Comparison of ENCODE assay signal across 24 mouse cellular contexts in genomic region chr9:77990278-77990677, GRCm38 (mm10).
DNase-seq lines count a peak whose midpoint lies in the region; ATAC-seq and TF ChIP-seq lines count a peak whose summit lies in the region.
"Had no signal": no experiment of that assay in that cellular context is flagged by ENCODE, and none has a peak within 500 bp of the region (broad histone marks: within the 10 kb centered on the region; RNA-seq: fewer than 3 reads in every experiment).

No protein-coding gene starts in this region.

- ATAC-seq in embryonic facial prominence, embryonic 14.5 days (ENCODE audit: low read depth) = no peak
- ATAC-seq: forebrain, embryonic 14.5 days; forebrain, postnatal 0 days; intestine, postnatal 0 days had no signal

- H3K27ac ChIP-seq in embryonic facial prominence, embryonic 14.5 days (replicated peaks; ENCODE audit: low read depth, low read length) = no peak overlapping the region
- no peak overlapping the region for H3K27ac ChIP-seq in embryonic facial prominence, embryonic 10.5 days (replicated peaks)
- peak overlapping the region; percentile 42; the same call in 1 of the 2 replicates for H3K27ac ChIP-seq in heart, embryonic 10.5 days
- H3K27ac ChIP-seq in kidney, adult 2 months (ENCODE audit: insufficient read depth, low read depth, low read length) = no peak overlapping the region
- H3K27ac ChIP-seq: embryonic facial prominence, embryonic 15.5 days; heart, embryonic 15.5 days; hindbrain, embryonic 12.5 days; hindbrain, embryonic 15.5 days had no signal

- H3K4me2 ChIP-seq in embryonic facial prominence, embryonic 14.5 days (ENCODE audit: low read depth, low read length) = no peak overlapping the region
- H3K4me2 ChIP-seq: embryonic facial prominence, embryonic 15.5 days; heart, embryonic 12.5 days; heart, embryonic 15.5 days; hindbrain, embryonic 12.5 days; hindbrain, embryonic 15.5 days had no signal

- H3K4me3 ChIP-seq in embryonic facial prominence, embryonic 14.5 days (ENCODE audit: low read depth, low read length) = no peak overlapping the region
- H3K4me3 ChIP-seq in embryonic facial prominence, embryonic 10.5 days = no peak overlapping the region
- no peak overlapping the region for H3K4me3 ChIP-seq in heart, embryonic 10.5 days
- peak overlapping the region; percentile 35 for H3K4me3 ChIP-seq in E14TG2a.4 (replicated peaks; ENCODE audit: low read length)
- H3K4me3 ChIP-seq in kidney, adult 2 months (ENCODE audit: insufficient read depth, low read depth, low read length) = no peak overlapping the region
- H3K4me3 ChIP-seq: embryonic facial prominence, embryonic 15.5 days; heart, embryonic 12.5 days; heart, embryonic 15.5 days; hindbrain, embryonic 12.5 days; hindbrain, embryonic 15.5 days had no signal

- H3K9ac ChIP-seq in embryonic facial prominence, embryonic 14.5 days (ENCODE audit: low read depth, low read length) = no peak overlapping the region
- H3K9ac ChIP-seq: embryonic facial prominence, embryonic 15.5 days; forebrain, postnatal 0 days; heart, embryonic 12.5 days; heart, embryonic 15.5 days; hindbrain, embryonic 12.5 days; hindbrain, embryonic 15.5 days had no signal

- intact Hi-C loops in heart, postnatal 10 days (cut with DNase I) = no loop called here

- no peaks in the 10 kb centered on the region for H3K36me3 ChIP-seq in embryonic facial prominence, embryonic 14.5 days (ENCODE audit: control insufficient read depth, insufficient read depth, low read length)
- H3K36me3 ChIP-seq in embryonic facial prominence, embryonic 10.5 days (replicated peaks) = peaks cover 4% of the 10 kb centered on the region
- peaks cover 2% of the 10 kb centered on the region; the same call in 1 of the 2 replicates for H3K36me3 ChIP-seq in heart, embryonic 10.5 days
- H3K36me3 ChIP-seq in E14TG2a.4 (ENCODE audit: insufficient read depth, low read length) = peaks cover 8% of the 10 kb centered on the region; the same call in 1 of the 2 replicates
- H3K36me3 ChIP-seq in kidney, adult 2 months (ENCODE audit: control insufficient read depth, insufficient read depth, low read length) = no peaks in the 10 kb centered on the region
- H3K36me3 ChIP-seq: embryonic facial prominence, embryonic 15.5 days; heart, embryonic 15.5 days; hindbrain, embryonic 15.5 days had no signal

- TF ChIP-seq POLR2A in kidney, adult 2 months (IDR thresholded peaks at IDR 0.05; ENCODE audit: low read depth, low read length) = no peak

- peak; percentile 13 for DNase-seq in embryonic facial prominence, embryonic 14.5 days (ENCODE audit: low spot score)
- no peak for DNase-seq in embryonic facial prominence, embryonic 10.5 days (ENCODE audit: low spot score)
- DNase-seq in heart, embryonic 10.5 days (ENCODE audit: low spot score) = no peak
- no peak for DNase-seq in heart, postnatal 10 days
- no peak for DNase-seq in kidney, adult 2 months
- no peak for DNase-seq in cerebellum, postnatal 25 days
- DNase-seq: adrenal gland, postnatal 10 days; adrenal gland, postnatal 36 days; cerebellum, adult 18-20 months; cerebellum, adult 9-10 months; cerebellum, postnatal 36 days; embryo, embryonic 11 days; forebrain, postnatal 0 days; gastrocnemius, postnatal 10 days; gastrocnemius, postnatal 36 days; heart, postnatal 14 days had no signal

- no peaks in the 10 kb centered on the region for H3K9me3 ChIP-seq in embryonic facial prominence, embryonic 14.5 days (ENCODE audit: control insufficient read depth, low read length)
- H3K9me3 ChIP-seq in embryonic facial prominence, embryonic 10.5 days = no peaks in the 10 kb centered on the region
- H3K9me3 ChIP-seq in heart, embryonic 10.5 days = no peaks in the 10 kb centered on the region
- H3K9me3 ChIP-seq in E14TG2a.4 (ENCODE audit: low read length) = peaks cover 11% of the 10 kb centered on the region
- H3K9me3 ChIP-seq: embryonic facial prominence, embryonic 15.5 days; heart, embryonic 12.5 days; heart, embryonic 15.5 days; hindbrain, embryonic 12.5 days; hindbrain, embryonic 15.5 days had no signal

- 65% methylated on average over 8 of the region's 8 CpGs for WGBS in embryonic facial prominence, embryonic 14.5 days
- WGBS in embryonic facial prominence, embryonic 10.5 days = 71% methylated on average over 8 of the region's 8 CpGs
- WGBS in heart, embryonic 10.5 days = 68% methylated on average over 8 of the region's 8 CpGs
- 86% methylated on average over 8 of the region's 8 CpGs for WGBS in kidney, adult 2 months

- H3K4me1 ChIP-seq in embryonic facial prominence, embryonic 14.5 days (ENCODE audit: control insufficient read depth, insufficient read depth, low read length) = peaks cover 4% of the 10 kb centered on the region; the same call in 1 of the 2 replicates
- H3K4me1 ChIP-seq in embryonic facial prominence, embryonic 10.5 days = peaks cover 7% of the 10 kb centered on the region; the same call in 1 of the 2 replicates
- H3K4me1 ChIP-seq in heart, embryonic 10.5 days = peaks cover 30% of the 10 kb centered on the region
- H3K4me1 ChIP-seq in E14TG2a.4 (replicated peaks; ENCODE audit: low read depth, low read length) = peaks cover 9% of the 10 kb centered on the region; the same call in 1 of the 2 replicates
- H3K4me1 ChIP-seq in kidney, adult 2 months (ENCODE audit: control insufficient read depth, insufficient read depth, low read length) = no peaks in the 10 kb centered on the region
- H3K4me1 ChIP-seq: hindbrain, embryonic 12.5 days; hindbrain, embryonic 15.5 days had no signal

- H3K27me3 ChIP-seq in embryonic facial prominence, embryonic 14.5 days (replicated peaks; ENCODE audit: control insufficient read depth, insufficient read depth, low read length) = no peaks in the 10 kb centered on the region
- H3K27me3 ChIP-seq in embryonic facial prominence, embryonic 10.5 days (replicated peaks; ENCODE audit: low read depth, poor library complexity, severe bottlenecking) = no peaks in the 10 kb centered on the region
- no peaks in the 10 kb centered on the region for H3K27me3 ChIP-seq in heart, embryonic 10.5 days (ENCODE audit: insufficient read depth, poor library complexity, severe bottlenecking)
- no peaks in the 10 kb centered on the region for H3K27me3 ChIP-seq in E14TG2a.4 (ENCODE audit: insufficient read depth, low read length)
- H3K27me3 ChIP-seq in kidney, adult 2 months (replicated peaks; ENCODE audit: control insufficient read depth, insufficient read depth, low read length) = no peaks in the 10 kb centered on the region
- H3K27me3 ChIP-seq: embryonic facial prominence, embryonic 15.5 days; heart, embryonic 12.5 days; heart, embryonic 15.5 days; hindbrain, embryonic 12.5 days; hindbrain, embryonic 15.5 days had no signal

- no peak for TF ChIP-seq CTCF in E14TG2a.4 (conservative IDR thresholded peaks at IDR 0.05; ENCODE audit: low read length)
- no peak for TF ChIP-seq CTCF in kidney, adult 2 months (conservative IDR thresholded peaks at IDR 0.05; ENCODE audit: insufficient read depth, insufficient read length, low read depth, low read length)
